Mouse (Mus musculus) liver, postnatal 0 days (tissue): ENCODE measurements at regions not wholly inside any gene's neighbourhood (a gene's known extent, or its start where the extent isn't known, plus 50 kb on each side); places are given as distances from the start of the nearest gene placed in this dataset.

Source experiments
- CTCF ChIP-seq: sonication (generic); IDR thresholded peaks from 2 replicates; pipeline ENCODE4 v1.5.1; 2016; ENCODE audit warnings: antibody characterized with exemption, low read depth
- EP300 ChIP-seq: IDR thresholded peaks from 2 replicates; pipeline ENCODE4 v1.6.1; 2016; ENCODE audit warnings: antibody characterized with exemption, low read depth, mild to moderate bottlenecking

- TF ChIP-seq EP300, result no peak
- TF ChIP-seq CTCF, result no peak
Measured at GRCm38 (mm10) chr10:99524273-99525212, 234.9 kb downstream of the Csl start.
